Mouse (Mus musculus): ENCODE measurements at regions not wholly inside any gene's neighbourhood (a gene's known extent, or its start where the extent isn't known, plus 50 kb on each side); places are given as distances from the start of the nearest gene placed in this dataset.

DNA sequence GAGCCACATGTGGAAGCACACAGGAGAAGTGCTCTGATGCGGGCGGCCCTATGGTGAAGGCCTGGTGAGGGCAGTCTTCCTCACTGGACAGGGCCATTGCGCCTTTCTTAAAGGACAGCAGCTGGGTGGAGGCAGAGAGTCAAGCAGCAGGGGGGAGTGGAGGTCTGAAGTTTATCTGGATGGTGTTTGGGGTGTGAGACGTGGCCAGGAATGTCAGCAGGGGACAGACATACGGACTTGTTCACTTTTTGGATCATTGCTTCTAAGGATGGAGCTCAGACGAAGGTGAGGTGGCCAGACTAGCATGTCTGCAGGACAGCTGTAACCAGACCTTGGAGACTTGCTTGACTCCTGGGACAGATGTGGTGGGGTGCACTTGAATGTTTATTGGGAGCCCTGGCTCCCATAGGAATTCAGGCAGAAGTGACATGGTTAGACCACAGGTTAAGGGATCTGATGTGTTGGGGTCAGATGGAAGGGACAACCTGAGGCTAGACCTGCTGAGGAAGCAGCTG is 86.0 kb upstream of the Gm26897 start:
- no peak for TF ChIP-seq POLR2A (IDR thresholded peaks at IDR 0.05; ENCODE audit: borderline replicate concordance, extremely low read depth, low read depth, low read length)
- TF ChIP-seq CTCF (IDR thresholded peaks at IDR 0.05; ENCODE audit: insufficient read depth, low read length): no peak
